Mouse (Mus musculus) cerebellum, adult 2 months (tissue): ENCODE results near the gene Cep68. TPM values are rescaled to one million over a fixed set of nuclear protein-coding genes. Genes with fewer than 3 reads are reported as not detected.

Experiments used
- DNase-seq, 2 experiments: peaks; one replicate each; pipeline ENCODE4 v3.0.0; 2021
- H3K27ac ChIP-seq: fragments of 200-500 bp; 2 replicates; pipeline ENCODE4 v1.5.1; 2012; ENCODE audit warnings: low read length, control low read depth, inconsistent platforms; ENCODE audit not compliant: insufficient read depth
- H3K27me3 ChIP-seq: fragments of 200-500 bp; 2 replicates; pipeline ENCODE4 v1.6.1; 2012; ENCODE audit warnings: inconsistent platforms, mild to moderate bottlenecking, low read length, moderate library complexity; ENCODE audit not compliant: control insufficient read depth, insufficient read depth
- H3K4me1 ChIP-seq: fragments of 200-500 bp; 2 replicates; pipeline ENCODE4 v1.6.1; 2011; ENCODE audit warnings: low read length; ENCODE audit not compliant: control insufficient read depth, insufficient read depth
- H3K4me3 ChIP-seq: fragments of 200-500 bp; replicated peaks from 2 replicates; pipeline ENCODE3; 2011; ENCODE audit warnings: mild to moderate bottlenecking, low read depth, low read length, control low read depth; ENCODE audit not compliant: insufficient read depth
- CTCF ChIP-seq: fragments of 200-500 bp; IDR thresholded peaks from 2 replicates; pipeline ENCODE4 v1.5.1; 2011; ENCODE audit warnings: low read depth, mild to moderate bottlenecking, control low read depth, low read length, moderate library complexity, borderline replicate concordance; ENCODE audit not compliant: insufficient read depth
- POLR2A ChIP-seq: fragments of 200-500 bp; IDR thresholded peaks from 2 replicates; pipeline ENCODE4 v1.6.1; 2011; ENCODE audit warnings: low read length, control low read depth, borderline replicate concordance; ENCODE audit not compliant: insufficient read depth
- WGBS: fragments of 180-500 bp; shearing (Covaris S2); methylation state at CpG from one replicate; pipeline ENCODE4 v1.1.7; 2018; 5-methylcytosine and 5-hydroxymethylcytosine counted together
- polyA plus RNA-seq: library from polyadenylated mRNA; depleted of rRNA; stranded (reverse); fragments of >200 nt; gene quantifications from 2 replicates; pipeline ENCODE4 v1.2.3, GENCODE M21; 2012; rRNA removed

Gene Cep68
- polyA plus RNA-seq, 1 experiment = 12.9 TPM

GRCm38 (mm10) chr11:20193100-20193736 is 56.0 kb downstream of the Cep68 start:
- 93% methylated on average over 4 of the region's 4 CpGs for WGBS
- no peak for TF ChIP-seq CTCF
- no peak for TF ChIP-seq POLR2A
- H3K27ac ChIP-seq = no peak overlapping the region
- DNase-seq = no peak
- H3K4me3 ChIP-seq = no peak overlapping the region
- H3K4me1 ChIP-seq = no peaks in the 10 kb centered on the region
- H3K27me3 ChIP-seq = no peaks in the 10 kb centered on the region

- TF ChIP-seq POLR2A (no peak), CTCF (no peak)
- DNase-seq = no peak
- 88% methylated on average over 6 of the region's 6 CpGs for WGBS
These were observed 62.0 kb downstream of the Cep68 start for GRCm38 (mm10) chr11:20187271-20187670.

More at GRCm38 (mm10) chr11:20187271-20187670, 62.0 kb downstream of the Cep68 start:
- Histone ChIP-seq H3K27ac (no peak overlapping the region), H3K4me1 (no peaks in the 10 kb centered on the region), H3K27me3 (no peaks in the 10 kb centered on the region), H3K4me3 (no peak overlapping the region)

Other genes starting within 250 kb of the Cep68 start
- gene Actr2, start 136.5 kb downstream of the Cep68 start, polyA plus RNA-seq = 105 and 107 TPM in 2 replicates
- 191 and 197 TPM in 2 replicates for gene Rab1a, start 48.0 kb downstream of the Cep68 start, polyA plus RNA-seq
- 15.9 and 18.6 TPM in 2 replicates for gene Slc1a4, start 83.3 kb upstream of the Cep68 start, polyA plus RNA-seq